Mouse (Mus musculus): ENCODE results near the gene Vmn1r104. TPM values are rescaled to one million over a fixed set of nuclear protein-coding genes. Genes with fewer than 3 reads are reported as not detected.
"Not testable (repeated sequence)": the region's sequence is repeated elsewhere in the genome, so short reads cannot be mapped to it uniquely, and the experiment has no call there.

The Vmn1r104 gene
- total RNA-seq (2014; fragmentation: Nextera tagmentation), result not detected in 2 replicates
- total RNA-seq (2017), result 0.16 TPM in 1 of 2 replicates, not detected in the other
- not detected in 2 replicates for polyA plus RNA-seq (2012)

GRCm38 (mm10) chr7:20533537-20533936, at the start of gene Vmn1r104:
Gene Vmn1r104 (plus strand): TSS chr7:20533837.
- H3K4me1 ChIP-seq (ENCODE audit: insufficient read depth, low read depth, low read length); H3K9me3 ChIP-seq (replicated peaks); DNase-seq (ENCODE audit: low spot score); H3K27me3 ChIP-seq (ENCODE audit: insufficient read depth, low read length); H3K4me3 ChIP-seq (ENCODE audit: low read depth, low read length); H3K36me3 ChIP-seq (replicated peaks); ATAC-seq (ENCODE audit: extremely low read depth, insufficient number of reproducible peaks, low FRiP score, poor library complexity, severe bottlenecking): not testable (repeated sequence)

GRCm38 (mm10) chr7:20510434-20510833, 23.2 kb upstream of the Vmn1r104 start, which contains the start of gene Vmn1r103:
Gene Vmn1r103 (minus strand): TSS chr7:20510534.
- ATAC-seq (ENCODE audit: extremely low read depth, insufficient number of reproducible peaks, low FRiP score, poor library complexity, severe bottlenecking); H3K4me3 ChIP-seq (ENCODE audit: low read depth, low read length); H3K4me1 ChIP-seq (ENCODE audit: insufficient read depth, low read depth, low read length); DNase-seq (ENCODE audit: low spot score); H3K36me3 ChIP-seq (replicated peaks); H3K9me3 ChIP-seq (replicated peaks); H3K27me3 ChIP-seq (ENCODE audit: insufficient read depth, low read length): not testable (repeated sequence)

GRCm38 (mm10) chr7:20545657-20546056, 12.0 kb downstream of the Vmn1r104 start, which contains the start of gene Gm5726:
Gene Gm5726 (minus strand): TSS chr7:20545757.
- not testable (repeated sequence) for H3K4me1 ChIP-seq (ENCODE audit: insufficient read depth, low read depth, low read length); H3K9me3 ChIP-seq (replicated peaks); H3K4me3 ChIP-seq (ENCODE audit: low read depth, low read length); ATAC-seq (ENCODE audit: extremely low read depth, insufficient number of reproducible peaks, low FRiP score, poor library complexity, severe bottlenecking); DNase-seq (ENCODE audit: low spot score); H3K36me3 ChIP-seq (replicated peaks); H3K27me3 ChIP-seq (ENCODE audit: insufficient read depth, low read length)

GRCm38 (mm10) chr7:20576141-20576540, 42.5 kb downstream of the Vmn1r104 start, which contains the start of gene Gm4141:
Gene Gm4141 (minus strand): TSS chr7:20576241.
- not testable (repeated sequence) for H3K36me3 ChIP-seq (replicated peaks); H3K4me3 ChIP-seq (ENCODE audit: low read depth, low read length); H3K27me3 ChIP-seq (ENCODE audit: insufficient read depth, low read length); ATAC-seq (ENCODE audit: extremely low read depth, insufficient number of reproducible peaks, low FRiP score, poor library complexity, severe bottlenecking); H3K4me1 ChIP-seq (ENCODE audit: insufficient read depth, low read depth, low read length); H3K9me3 ChIP-seq (replicated peaks); DNase-seq (ENCODE audit: low spot score)

Other genes with a start within 250 kb of the Vmn1r104 start
- gene Gm4133, start 199.8 kb upstream of the Vmn1r104 start, total RNA-seq (2014; fragmentation: Nextera tagmentation), result not detected in 2 replicates
- gene Gm4133, start 199.8 kb upstream of the Vmn1r104 start, total RNA-seq (2017), result not detected in 2 replicates
- gene Gm4133, start 199.8 kb upstream of the Vmn1r104 start, polyA plus RNA-seq (2012), result not detected in 2 replicates
- gene Gm5728, start 158.4 kb upstream of the Vmn1r104 start, total RNA-seq (2014; fragmentation: Nextera tagmentation), result not detected in 2 replicates
- not detected in 2 replicates for gene Gm5728, start 158.4 kb upstream of the Vmn1r104 start, total RNA-seq (2017)
- gene Gm5728, start 158.4 kb upstream of the Vmn1r104 start, polyA plus RNA-seq (2012), result not detected in 2 replicates
- not detected in 2 replicates for gene Vmn1r100, start 115.9 kb upstream of the Vmn1r104 start, total RNA-seq (2014; fragmentation: Nextera tagmentation)
- not detected in 2 replicates for gene Vmn1r100, start 115.9 kb upstream of the Vmn1r104 start, total RNA-seq (2017)
- not detected in 2 replicates for gene Vmn1r100, start 115.9 kb upstream of the Vmn1r104 start, polyA plus RNA-seq (2012)
- gene Vmn1r101, start 91.2 kb upstream of the Vmn1r104 start, total RNA-seq (2014; fragmentation: Nextera tagmentation), result not detected in 2 replicates
- not detected in 2 replicates for gene Vmn1r101, start 91.2 kb upstream of the Vmn1r104 start, total RNA-seq (2017)
- gene Vmn1r101, start 91.2 kb upstream of the Vmn1r104 start, polyA plus RNA-seq (2012), result not detected in 2 replicates
- gene Gm10670, start 58.9 kb upstream of the Vmn1r104 start, total RNA-seq (2014; fragmentation: Nextera tagmentation), result not detected in 2 replicates
- gene Gm10670, start 58.9 kb upstream of the Vmn1r104 start, total RNA-seq (2017), result not detected in 2 replicates
- not detected in 2 replicates for gene Gm10670, start 58.9 kb upstream of the Vmn1r104 start, polyA plus RNA-seq (2012)
- gene Vmn1r103, start 23.3 kb upstream of the Vmn1r104 start, total RNA-seq (2014; fragmentation: Nextera tagmentation), result not detected in 2 replicates
- gene Vmn1r103, start 23.3 kb upstream of the Vmn1r104 start, total RNA-seq (2017), result not detected in 2 replicates
- not detected in 2 replicates for gene Vmn1r103, start 23.3 kb upstream of the Vmn1r104 start, polyA plus RNA-seq (2012)
- not detected in 2 replicates for gene Gm5726, start 11.9 kb downstream of the Vmn1r104 start, total RNA-seq (2014; fragmentation: Nextera tagmentation)
- not detected in 2 replicates for gene Gm5726, start 11.9 kb downstream of the Vmn1r104 start, total RNA-seq (2017)
- gene Gm5726, start 11.9 kb downstream of the Vmn1r104 start, polyA plus RNA-seq (2012), result not detected in 2 replicates
- not detected in 2 replicates for gene Gm4141, start 42.4 kb downstream of the Vmn1r104 start, total RNA-seq (2014; fragmentation: Nextera tagmentation)
- gene Gm4141, start 42.4 kb downstream of the Vmn1r104 start, total RNA-seq (2017), result not detected in 2 replicates
- not detected in 2 replicates for gene Gm4141, start 42.4 kb downstream of the Vmn1r104 start, polyA plus RNA-seq (2012)
- not detected in 2 replicates for gene Gm4513, start 65.2 kb downstream of the Vmn1r104 start, total RNA-seq (2014; fragmentation: Nextera tagmentation)
- not detected in 2 replicates for gene Gm4513, start 65.2 kb downstream of the Vmn1r104 start, total RNA-seq (2017)
- not detected in 2 replicates for gene Gm4513, start 65.2 kb downstream of the Vmn1r104 start, polyA plus RNA-seq (2012)
- gene Vmn1r107, start 135.1 kb downstream of the Vmn1r104 start, total RNA-seq (2014; fragmentation: Nextera tagmentation), result not detected in 2 replicates
- gene Vmn1r107, start 135.1 kb downstream of the Vmn1r104 start, total RNA-seq (2017), result not detected in 2 replicates
- gene Vmn1r107, start 135.1 kb downstream of the Vmn1r104 start, polyA plus RNA-seq (2012), result not detected in 2 replicates
- gene Vmn1r111, start 169.4 kb downstream of the Vmn1r104 start, total RNA-seq (2014; fragmentation: Nextera tagmentation), result not detected in 2 replicates
- gene Vmn1r111, start 169.4 kb downstream of the Vmn1r104 start, total RNA-seq (2017), result not detected in 2 replicates
- not detected in 2 replicates for gene Vmn1r111, start 169.4 kb downstream of the Vmn1r104 start, polyA plus RNA-seq (2012)
- not detected in 2 replicates for gene Gm10668, start 196.8 kb downstream of the Vmn1r104 start, total RNA-seq (2014; fragmentation: Nextera tagmentation)
- not detected in 2 replicates for gene Gm10668, start 196.8 kb downstream of the Vmn1r104 start, total RNA-seq (2017)
- not detected in 2 replicates for gene Gm10668, start 196.8 kb downstream of the Vmn1r104 start, polyA plus RNA-seq (2012)
- not detected in 2 replicates for gene Vmn1r112, start 237.3 kb downstream of the Vmn1r104 start, total RNA-seq (2014; fragmentation: Nextera tagmentation)
- gene Vmn1r112, start 237.3 kb downstream of the Vmn1r104 start, total RNA-seq (2017), result not detected in 2 replicates
- not detected in 2 replicates for gene Vmn1r112, start 237.3 kb downstream of the Vmn1r104 start, polyA plus RNA-seq (2012)